Mouse (Mus musculus) ES-E14 (cell line): ENCODE measurements around the gene Spns2. TPM values are rescaled to one million over a fixed set of nuclear protein-coding genes. Genes with fewer than 3 reads are reported as not detected.

ENCODE experiments used
- DNase-seq: peaks from one replicate; pipeline ENCODE4 v3.0.0-alpha.2; 2013; ENCODE audit warnings: low read depth, low spot score
- H3K27ac ChIP-seq: 2 replicates; pipeline ENCODE4 v1.5.1; 2012; ENCODE audit warnings: low read depth, mild to moderate bottlenecking, low read length, moderate library complexity, mixed read lengths; ENCODE audit not compliant: poor library complexity, insufficient read depth, severe bottlenecking
- H3K36me3 ChIP-seq: 2 replicates; pipeline ENCODE4 v1.6.1; 2012; ENCODE audit warnings: mild to moderate bottlenecking, low read length, moderate library complexity, mixed read lengths; ENCODE audit not compliant: control insufficient read depth, poor library complexity, insufficient read depth, severe bottlenecking
- H3K4me1 ChIP-seq, 2 experiments: fragments of 150-350 bp in 1 of 2; sonication (generic) in 1 of 2; 2 replicates each; pipeline ENCODE4 v1.6.1; 2012; ENCODE audit warnings: low read length in 2 of 2, mild to moderate bottlenecking in 1 of 2, mixed read lengths in 1 of 2; ENCODE audit not compliant: control insufficient read depth in 2 of 2, insufficient read depth in 2 of 2, poor library complexity in 1 of 2
- H3K4me3 ChIP-seq, 2 experiments: fragments of 150-350 bp in 1 of 2; sonication (generic) in 1 of 2; 2 replicates each; pipeline ENCODE4 v1.5.1; 2012; ENCODE audit warnings: low read length in 2 of 2, low read depth in 1 of 2, mild to moderate bottlenecking in 1 of 2, mixed read lengths in 1 of 2; ENCODE audit not compliant: insufficient read depth in 1 of 2, poor library complexity in 1 of 2, severe bottlenecking in 1 of 2
- H3K9ac ChIP-seq: 2 replicates; pipeline ENCODE4 v1.6.1; 2012; ENCODE audit warnings: low read depth, mild to moderate bottlenecking, low read length, mixed read lengths; ENCODE audit not compliant: poor library complexity, insufficient read depth, severe bottlenecking
- H3K9me3 ChIP-seq: fragments of 150-350 bp; sonication (generic); 2 replicates; pipeline ENCODE4 v1.6.1; 2012; ENCODE audit warnings: low read depth, mild to moderate bottlenecking, low read length; ENCODE audit not compliant: control insufficient read depth, insufficient read depth
- CHD2 ChIP-seq: IDR thresholded peaks from 2 replicates; pipeline ENCODE4 v1.6.1; 2014; ENCODE audit warnings: mild to moderate bottlenecking, low read depth, low read length, inconsistent platforms
- HCFC1 ChIP-seq: IDR thresholded peaks from 2 replicates; pipeline ENCODE4 v1.6.1; 2012; ENCODE audit warnings: low read length, inconsistent platforms, borderline replicate concordance; ENCODE audit not compliant: insufficient read depth
- MAFK ChIP-seq: IDR thresholded peaks from 2 replicates; pipeline ENCODE4 v1.6.1; 2014; ENCODE audit warnings: mild to moderate bottlenecking, low read depth, low read length, inconsistent platforms; ENCODE audit not compliant: insufficient read depth
- ZC3H11A ChIP-seq: IDR thresholded peaks from 2 replicates; pipeline ENCODE4 v1.6.1; 2012; ENCODE audit warnings: low read depth, mild to moderate bottlenecking, inconsistent platforms, low read length, borderline replicate concordance
- ZNF384 ChIP-seq: IDR thresholded peaks from 2 replicates; pipeline ENCODE4 v1.6.1; 2012; ENCODE audit warnings: low read depth, low read length, inconsistent platforms
- in situ Hi-C, 2 experiments: fragments of 600-800 bp; cut with MboI; formaldehyde crosslinking; loops; one replicate each; pipeline ENCODE4 v1.15.1; 2025; ENCODE audit warnings: low sequenced_read_pairs in 2 of 2, inconsistent platforms in 1 of 2; ENCODE audit not compliant: unreplicated experiment in 2 of 2
- total RNA-seq: library from RNA; depleted of rRNA; stranded (reverse); fragments of 300-350 nt; gene quantifications from 2 replicates; pipeline ENCODE4 v1.2.3, GENCODE M21; 2012

Spns2 gene
- total RNA-seq, 1 experiment = 2.4 TPM

DNA sequence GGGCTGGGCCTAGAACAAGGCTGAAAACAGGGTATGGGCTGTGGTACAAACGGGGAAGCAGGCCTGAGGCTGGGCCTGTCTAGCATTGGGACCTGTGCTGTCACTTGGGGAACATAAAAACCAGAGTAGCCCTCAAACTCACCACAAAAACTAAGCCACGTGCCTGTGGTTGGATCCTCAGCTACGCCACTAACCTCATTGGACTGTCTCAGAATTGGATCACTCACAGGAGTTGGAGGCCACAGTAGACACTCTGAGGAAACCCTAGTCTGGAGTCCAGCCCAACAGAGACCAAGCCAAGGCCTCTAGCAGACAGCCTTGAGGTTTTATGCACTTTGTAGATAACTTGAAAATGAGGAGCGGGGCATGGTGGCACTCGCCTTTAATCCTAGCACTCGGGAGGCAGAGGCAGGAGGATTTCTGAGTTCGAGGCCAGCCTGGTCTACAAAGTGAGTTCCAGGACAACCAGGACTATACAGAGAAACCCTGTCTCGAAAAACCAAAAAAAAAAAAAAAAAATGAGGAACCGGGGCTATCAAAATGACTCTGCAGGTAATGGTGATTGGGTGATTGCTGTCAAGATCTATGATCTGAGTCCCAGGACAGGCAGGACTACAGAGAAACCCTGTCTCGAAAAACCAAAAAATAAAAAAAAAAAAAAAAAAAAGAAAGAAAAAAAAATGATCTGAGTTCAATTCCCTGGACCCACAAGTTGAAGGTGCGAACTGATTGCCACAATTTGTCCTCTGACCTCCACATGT is 68.0 kb downstream of the Spns2 start:
- Histone ChIP-seq H3K27ac (no peak overlapping the region), H3K4me1 (peaks cover 8 to 31% of the 10 kb centered on the region in 2 experiments), H3K36me3 (no peaks in the 10 kb centered on the region), H3K4me3 (no peak overlapping the region), H3K9me3 (no peaks in the 10 kb centered on the region), H3K9ac (no peak overlapping the region)
- TF ChIP-seq MAFK (no peak), ZNF384 (peak; percentile 32; the same call in 1 of the 2 replicates), ZC3H11A (no peak), HCFC1 (no peak), CHD2 (no peak)
- in situ Hi-C loops = no loop called here
- DNase-seq = no peak

- no peaks in the 10 kb centered on the region for H3K36me3 ChIP-seq
- no peak overlapping the region for H3K4me3 ChIP-seq
- peak; percentile 92 for DNase-seq
- in situ Hi-C loops = no loop called here
- H3K4me1 ChIP-seq = peaks cover 8 to 33% of the 10 kb centered on the region in 2 experiments
- TF ChIP-seq MAFK = no peak
- TF ChIP-seq CHD2 = no peak; the same call in 1 of the 2 replicates
- TF ChIP-seq ZC3H11A = no peak
- no peak for TF ChIP-seq ZNF384
- no peak for TF ChIP-seq HCFC1
- H3K27ac ChIP-seq = peak overlapping the region; percentile 55; the same call in 1 of the 2 replicates
- H3K9me3 ChIP-seq = no peaks in the 10 kb centered on the region
- no peak overlapping the region for H3K9ac ChIP-seq
Measured at GRCm38 (mm10) chr11:72420460-72421122, 69.1 kb downstream of the Spns2 start.

- H3K9ac ChIP-seq = no peak overlapping the region
- in situ Hi-C loops = no loop called here
- H3K27ac ChIP-seq = no peak overlapping the region
- DNase-seq = no peak
- no peak for TF ChIP-seq CHD2
- TF ChIP-seq ZNF384 = no peak
- TF ChIP-seq HCFC1 = no peak
- no peak for TF ChIP-seq MAFK
- no peak for TF ChIP-seq ZC3H11A
- H3K4me3 ChIP-seq = no peak overlapping the region
- H3K4me1 ChIP-seq = peaks cover 8 to 29% of the 10 kb centered on the region in 2 experiments
- H3K9me3 ChIP-seq = no peaks in the 10 kb centered on the region
- H3K36me3 ChIP-seq = no peaks in the 10 kb centered on the region
Measured at GRCm38 (mm10) chr11:72419006-72419405, 70.7 kb downstream of the Spns2 start.

DNA sequence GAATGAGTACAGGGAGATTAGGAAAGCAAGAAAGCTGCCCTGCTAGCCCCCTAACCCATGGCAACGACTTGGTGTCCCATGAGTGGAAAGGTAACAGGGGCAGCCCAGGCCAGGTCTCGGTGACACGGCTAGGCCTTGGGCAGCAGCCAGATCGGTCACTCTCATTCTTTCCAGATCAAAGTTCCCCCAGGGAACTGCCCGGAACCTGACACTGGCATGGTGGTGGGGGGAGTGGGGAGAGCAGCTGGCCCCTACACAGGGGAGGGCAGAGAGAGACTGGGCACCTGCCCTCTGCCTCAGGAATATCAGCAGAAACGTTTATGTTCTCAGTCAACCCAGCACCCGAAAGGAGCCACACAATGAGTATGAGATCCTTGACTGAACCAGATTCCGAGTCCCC is 71.5 kb downstream of the Spns2 start:
- TF ChIP-seq HCFC1 (no peak), ZNF384 (no peak), MAFK (no peak), CHD2 (no peak), ZC3H11A (no peak)
- no peak overlapping the region for H3K9ac ChIP-seq
- DNase-seq = no peak
- H3K36me3 ChIP-seq = no peaks in the 10 kb centered on the region
- peaks cover 8 to 26% of the 10 kb centered on the region in 2 experiments for H3K4me1 ChIP-seq
- in situ Hi-C loops = no loop called here
- no peaks in the 10 kb centered on the region for H3K9me3 ChIP-seq
- no peak overlapping the region for H3K4me3 ChIP-seq
- H3K27ac ChIP-seq = no peak overlapping the region
